Comparison of ENCODE assay signal across 8 mouse cellular contexts in the genomic region with DNA sequence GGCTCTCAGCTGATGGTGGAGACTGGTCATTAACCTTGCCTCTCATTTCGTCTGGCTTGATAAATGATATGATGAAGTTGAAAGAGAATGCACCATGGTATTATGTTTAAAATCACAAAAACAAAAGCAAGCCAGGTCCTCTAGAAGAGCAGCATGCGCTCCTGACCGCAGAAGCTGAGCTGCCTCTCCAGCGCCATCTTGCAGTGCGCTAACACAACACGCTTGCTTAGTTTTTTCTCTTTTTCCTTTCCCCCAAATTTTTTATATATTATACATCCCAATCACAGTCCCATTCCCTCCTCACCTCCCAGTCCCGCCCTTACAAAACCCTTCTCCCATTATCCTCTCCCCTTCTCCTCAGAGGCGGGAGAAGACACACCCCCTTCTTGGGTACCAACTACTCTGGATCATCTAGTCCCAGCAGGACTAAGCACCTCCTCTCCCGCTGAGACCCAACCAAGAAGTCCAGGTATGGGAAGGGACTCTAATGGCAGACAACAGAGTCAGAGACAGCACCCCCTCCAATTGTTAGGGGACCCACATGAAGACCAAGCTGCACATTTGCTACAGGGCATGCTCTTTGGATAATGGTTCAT. TPM values are rescaled to one million over a fixed set of nuclear protein-coding genes. Genes with fewer than 3 reads are reported as not detected.
DNase-seq lines count a peak whose midpoint lies in the region; ATAC-seq and TF ChIP-seq lines count a peak whose summit lies in the region.

No protein-coding gene starts in this region.

- no peaks in the 10 kb centered on the region for H3K9me3 ChIP-seq in hindbrain, embryonic 13.5 days
- H3K9me3 ChIP-seq in midbrain, embryonic 14.5 days (ENCODE audit: control insufficient read depth, low read length): no peaks in the 10 kb centered on the region

- no peaks in the 10 kb centered on the region for H3K36me3 ChIP-seq in liver, adult 2 months (ENCODE audit: control insufficient read depth, insufficient read depth, low read length)
- H3K36me3 ChIP-seq in hindbrain, embryonic 13.5 days: no peaks in the 10 kb centered on the region
- no peaks in the 10 kb centered on the region for H3K36me3 ChIP-seq in midbrain, embryonic 14.5 days (ENCODE audit: control insufficient read depth, insufficient read depth, low read length)

- no peak for TF ChIP-seq POLR2A in liver, adult 2 months (IDR thresholded peaks at IDR 0.05; ENCODE audit: extremely low read depth, insufficient read depth, low read length)

- H3K4me3 ChIP-seq in liver, adult 2 months (ENCODE audit: insufficient read depth, low read depth, low read length): no peak overlapping the region
- H3K4me3 ChIP-seq in hindbrain, embryonic 13.5 days: peak overlapping the region; percentile 45
- H3K4me3 ChIP-seq in midbrain, embryonic 14.5 days (replicated peaks; ENCODE audit: low read depth, low read length): peak overlapping the region; percentile 42

- no peak overlapping the region for H3K27ac ChIP-seq in liver, adult 2 months (replicated peaks; ENCODE audit: insufficient read depth, low read depth, low read length)
- peak overlapping the region; percentile 63 for H3K27ac ChIP-seq in hindbrain, embryonic 13.5 days
- H3K27ac ChIP-seq in midbrain, embryonic 14.5 days (replicated peaks; ENCODE audit: low read depth, low read length): peak overlapping the region; percentile 77

- no peaks in the 10 kb centered on the region for H3K4me1 ChIP-seq in liver, adult 2 months (ENCODE audit: control insufficient read depth, insufficient read depth, low read length)
- 0 out of 2 replicates have a peak, but pooled peaks cover 4% of the 10 kb centered on the region for H3K4me1 ChIP-seq in hindbrain, embryonic 13.5 days (replicated peaks)
- H3K4me1 ChIP-seq in midbrain, embryonic 14.5 days (ENCODE audit: control insufficient read depth, insufficient read depth, low read length): peaks cover 5% of the 10 kb centered on the region; the same call in 1 of the 2 replicates

- H3K9ac ChIP-seq in liver, adult 2 months (ENCODE audit: low read depth, low read length): no peak overlapping the region
- peak overlapping the region; percentile 66 for H3K9ac ChIP-seq in hindbrain, embryonic 13.5 days
- peak overlapping the region; percentile 66; the same call in 1 of the 2 replicates for H3K9ac ChIP-seq in midbrain, embryonic 14.5 days (replicated peaks; ENCODE audit: low read length)

- peak overlapping the region; percentile 61 for H3K4me2 ChIP-seq in hindbrain, embryonic 13.5 days
- H3K4me2 ChIP-seq in midbrain, embryonic 14.5 days (ENCODE audit: low read length): peak overlapping the region; percentile 71

- 0 out of 2 replicates have a peak, but pooled peaks have one; percentile 3 for TF ChIP-seq CTCF in liver, adult 2 months (IDR thresholded peaks at IDR 0.05; ENCODE audit: low read depth, low read length)

- H3K79me2 ChIP-seq in liver, adult 2 months (ENCODE audit: control insufficient read depth, insufficient read depth, low read length): no peaks in the 10 kb centered on the region

- DNase-seq in adrenal gland, postnatal 14 days: peak; percentile 24
- no peak for DNase-seq in adrenal gland, adult 18-20 months (ENCODE audit: low spot score in 2 of 2)
- DNase-seq in liver, adult 2 months (ENCODE audit: extremely low read depth, low read depth, low spot score): no peak
- DNase-seq in liver: no peak
- peak; percentile 78 for DNase-seq in midbrain, embryonic 14.5 days
- no peak for DNase-seq in gastrocnemius, adult 8-10 months (ENCODE audit: low spot score in 2 of 2)
- no peak for DNase-seq in spleen, adult 12 weeks (ENCODE audit: low spot score)

- peaks cover 10% of the 10 kb centered on the region; the same call in 1 of the 2 replicates for H3K27me3 ChIP-seq in liver, adult 2 months (ENCODE audit: control insufficient read depth, insufficient read depth, low read length)
- peaks cover 13% of the 10 kb centered on the region for H3K27me3 ChIP-seq in hindbrain, embryonic 13.5 days
- H3K27me3 ChIP-seq in midbrain, embryonic 14.5 days (ENCODE audit: control insufficient read depth, insufficient read depth, low read length): no peaks in the 10 kb centered on the region

- WGBS in liver, adult 2 months: 18% methylated on average over 9 of the region's 9 CpGs
- WGBS in hindbrain, embryonic 13.5 days: 12% methylated on average over 9 of the region's 9 CpGs
- 19% methylated on average over 9 of the region's 9 CpGs for WGBS in midbrain, embryonic 14.5 days

- peak; percentile 76 for ATAC-seq in hindbrain, embryonic 13.5 days (ENCODE audit: low FRiP score)
- no peak; the same call in 1 of the 2 replicates for ATAC-seq in midbrain, embryonic 14.5 days (ENCODE audit: low FRiP score, low TSS enrichment)

RNA-seq across cellular contexts. Expression of a gene that starts 0.4 kb away (rescaled TPM):
- 0.48 and 0.53 TPM in 2 replicates for total RNA-seq in adrenal gland, postnatal 14 days (2021)
- under 1 TPM; 0.36 to 0.38 TPM for total RNA-seq in adrenal gland, adult 18-20 months (2021)
- total RNA-seq in liver, adult 2 months (2014; rRNA removed): not detected in 2 replicates
- not detected in 2 replicates for polyA plus RNA-seq in liver, adult 2 months (2012; rRNA removed)
- 1.2 and 2.0 TPM in 2 replicates for polyA plus RNA-seq in hindbrain, embryonic 13.5 days (2015; fragmentation: Nextera tagmentation; extraction: Ambion mirVana)
- 3.5 and 6.4 TPM in 2 replicates for polyA plus RNA-seq in midbrain, embryonic 14.5 days (2014; fragmentation: Nextera tagmentation; extraction: Ambion mirVana)
- 10 to 100 TPM; 24.1 to 25.4 (median 25.0) TPM for total RNA-seq in gastrocnemius, adult 8-10 months (2022)

RNA-seq across cellular contexts. Expression of a gene that starts 43.5 kb away (rescaled TPM):
- not detected in 2 replicates for total RNA-seq in adrenal gland, postnatal 14 days (2021)
- total RNA-seq in adrenal gland, adult 18-20 months (2021): under 1 TPM in 1 of 2 experiments, not detected in 1; 0.20 TPM
- total RNA-seq in liver, adult 2 months (2014; rRNA removed): not detected in 2 replicates
- polyA plus RNA-seq in liver, adult 2 months (2012; rRNA removed): not detected in 2 replicates
- polyA plus RNA-seq in hindbrain, embryonic 13.5 days (2015; fragmentation: Nextera tagmentation; extraction: Ambion mirVana): 0.05 TPM in 1 of 2 replicates, not detected in the other
- not detected in 2 replicates for polyA plus RNA-seq in midbrain, embryonic 14.5 days (2014; fragmentation: Nextera tagmentation; extraction: Ambion mirVana)
- total RNA-seq in gastrocnemius, adult 8-10 months (2022): not detected

Comparison
In these comparisons a context has a peak if more than half of its experiments do, and no peak if none do; other contexts are left out.
1. DNase-seq: peak in adrenal gland, postnatal 14 days (single experiment) and midbrain, embryonic 14.5 days (single experiment); none in adrenal gland, adult 18-20 months (0 of 2), liver, adult 2 months (single experiment), liver (single experiment), gastrocnemius, adult 8-10 months (0 of 2) and spleen, adult 12 weeks (single experiment).
2. RNA of a gene that starts 0.4 kb away (total RNA-seq): 24.1 to 25.4 TPM in gastrocnemius, adult 8-10 months; 0.48 to 0.53 TPM in adrenal gland, postnatal 14 days, 0.36 to 0.38 TPM in adrenal gland, adult 18-20 months and not detected in liver, adult 2 months; every median in the first group is over 10 times any median in the second.